Mouse (Mus musculus): ENCODE measurements around the gene Itpkc. TPM values are rescaled to one million over a fixed set of nuclear protein-coding genes. Genes with fewer than 3 reads are reported as not detected.

Gene Itpkc
- total and polyA plus RNA-seq, 2 experiments from 2014 or later, result 4.7 to 15.3 TPM

DNA sequence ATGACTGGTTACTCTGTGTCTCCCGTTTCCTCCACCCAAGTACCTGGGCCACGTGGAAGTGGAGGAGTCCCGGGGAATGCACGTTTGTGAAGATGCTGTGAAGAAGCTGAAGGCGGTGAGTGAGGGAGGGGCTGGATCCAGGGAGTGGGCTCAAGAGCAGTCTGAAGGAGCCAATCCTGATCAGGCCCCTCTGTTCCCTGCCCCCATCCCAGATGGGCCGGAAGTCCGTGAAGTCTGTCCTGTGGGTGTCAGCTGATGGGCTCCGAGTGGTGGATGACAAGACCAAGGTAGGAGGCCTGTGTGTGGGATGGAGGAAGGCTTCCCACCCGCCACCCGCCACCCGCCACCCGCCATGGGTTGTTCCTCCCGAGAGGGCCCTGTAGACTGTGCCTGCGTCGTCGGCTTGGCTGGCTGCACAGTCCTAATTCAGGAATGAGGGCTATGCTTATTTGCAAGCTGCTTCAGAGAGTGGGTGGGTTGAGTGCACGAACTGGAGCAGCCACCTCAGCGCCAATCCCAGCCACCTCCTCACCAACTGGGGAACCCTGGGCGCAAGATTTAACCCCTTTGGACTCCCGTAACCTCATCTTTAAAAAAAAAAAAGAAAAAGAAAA lies 38.2 kb upstream of the Itpkc start:
- TF ChIP-seq CTCF (IDR thresholded peaks at IDR 0.05), result no peak
- Histone ChIP-seq H3K4me3 (ENCODE audit: low read depth, low read length) (no peak overlapping the region), H3K4me2 (ENCODE audit: low read depth, low read length, poor library complexity, severe bottlenecking) (no peak overlapping the region), H3K36me3 (ENCODE audit: insufficient read depth, low read length) (peaks cover 58% of the 10 kb centered on the region), H3K9me3 (ENCODE audit: low read length) (no peaks in the 10 kb centered on the region), H3K9ac (replicated peaks; ENCODE audit: low read length, poor library complexity, severe bottlenecking) (no peak overlapping the region), H3K27me3 (ENCODE audit: insufficient read depth, low read length) (no peaks in the 10 kb centered on the region), H3K4me1 (ENCODE audit: insufficient read depth, low read length) (no peaks in the 10 kb centered on the region), H3K27ac (ENCODE audit: low read depth, low read length) (no peak overlapping the region)
- DNase-seq (ENCODE audit: low spot score), result no peak
- 79% methylated on average over 20 of the region's 20 CpGs for WGBS
- no peak for ATAC-seq (ENCODE audit: low FRiP score)

DNA sequence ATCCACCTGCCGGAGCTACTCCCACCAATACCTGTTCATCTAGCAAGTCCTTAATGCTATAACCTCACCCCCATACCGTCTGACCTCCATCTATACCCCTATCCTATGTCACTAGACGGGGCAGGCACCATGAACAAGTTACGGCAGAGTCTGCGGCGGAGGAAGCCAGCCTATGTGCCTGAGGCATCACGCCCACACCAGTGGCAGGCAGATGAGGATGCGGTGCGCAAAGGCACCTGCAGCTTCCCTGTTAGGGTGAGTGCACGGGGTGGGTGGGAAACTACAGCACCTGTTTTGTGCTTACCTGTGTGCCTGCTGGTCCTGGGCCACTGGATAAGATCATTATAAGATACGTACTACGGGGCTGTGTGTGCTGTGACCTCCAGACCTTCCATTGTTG lies 36.3 kb upstream of the Itpkc start:
- peaks cover 42% of the 10 kb centered on the region for H3K36me3 ChIP-seq (ENCODE audit: insufficient read depth, low read length)
- no peaks in the 10 kb centered on the region for H3K27me3 ChIP-seq (ENCODE audit: insufficient read depth, low read length)
- no peak overlapping the region for H3K9ac ChIP-seq (replicated peaks; ENCODE audit: low read length, poor library complexity, severe bottlenecking)
- no peak overlapping the region for H3K27ac ChIP-seq (ENCODE audit: low read depth, low read length)
- H3K4me1 ChIP-seq (ENCODE audit: insufficient read depth, low read length), result peaks cover 8% of the 10 kb centered on the region; the same call in 1 of the 2 replicates
- H3K4me2 ChIP-seq (ENCODE audit: low read depth, low read length, poor library complexity, severe bottlenecking), result no peak overlapping the region
- no peak for DNase-seq (ENCODE audit: low spot score)
- no peak overlapping the region for H3K4me3 ChIP-seq (ENCODE audit: low read depth, low read length)
- H3K9me3 ChIP-seq (ENCODE audit: low read length), result no peaks in the 10 kb centered on the region
- WGBS, result 93% methylated on average over 12 of the region's 12 CpGs
- ATAC-seq (ENCODE audit: low FRiP score), result no peak
- no peak for TF ChIP-seq CTCF (IDR thresholded peaks at IDR 0.05)

DNA sequence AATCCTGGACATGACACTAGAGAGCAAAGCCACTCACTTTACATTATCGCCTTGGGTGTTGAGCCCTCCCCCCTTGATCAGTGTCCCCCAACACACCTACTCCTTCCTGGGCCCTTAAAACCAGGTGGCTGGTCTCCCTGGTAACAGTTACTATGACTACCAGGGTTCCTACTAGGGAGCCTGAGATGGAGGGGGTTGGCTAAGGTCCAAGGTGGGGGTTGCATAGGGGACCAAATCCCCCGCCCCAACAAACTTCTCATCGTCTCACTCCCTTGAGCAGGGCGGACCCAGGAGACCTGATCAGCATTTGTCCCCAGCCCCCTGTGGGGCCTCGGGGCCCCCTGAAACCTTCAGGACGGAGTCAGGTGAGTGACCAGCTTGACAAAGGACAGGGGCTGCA lies 33.4 kb upstream of the Itpkc start:
- H3K4me2 ChIP-seq (ENCODE audit: low read depth, low read length, poor library complexity, severe bottlenecking), result no peak overlapping the region
- H3K4me1 ChIP-seq (ENCODE audit: insufficient read depth, low read length), result peaks cover 8% of the 10 kb centered on the region; the same call in 1 of the 2 replicates
- no peak overlapping the region for H3K4me3 ChIP-seq (ENCODE audit: low read depth, low read length)
- H3K27ac ChIP-seq (ENCODE audit: low read depth, low read length), result no peak overlapping the region
- no peak overlapping the region for H3K9ac ChIP-seq (replicated peaks; ENCODE audit: low read length, poor library complexity, severe bottlenecking)
- no peaks in the 10 kb centered on the region for H3K9me3 ChIP-seq (ENCODE audit: low read length)
- DNase-seq (ENCODE audit: low spot score) (no peak), ATAC-seq (ENCODE audit: low FRiP score) (no peak)
- WGBS, result 75% methylated on average over 6 of the region's 6 CpGs
- no peaks in the 10 kb centered on the region for H3K27me3 ChIP-seq (ENCODE audit: insufficient read depth, low read length)
- H3K36me3 ChIP-seq (ENCODE audit: insufficient read depth, low read length), result peaks cover 22% of the 10 kb centered on the region
- no peak for TF ChIP-seq CTCF (IDR thresholded peaks at IDR 0.05)

DNA sequence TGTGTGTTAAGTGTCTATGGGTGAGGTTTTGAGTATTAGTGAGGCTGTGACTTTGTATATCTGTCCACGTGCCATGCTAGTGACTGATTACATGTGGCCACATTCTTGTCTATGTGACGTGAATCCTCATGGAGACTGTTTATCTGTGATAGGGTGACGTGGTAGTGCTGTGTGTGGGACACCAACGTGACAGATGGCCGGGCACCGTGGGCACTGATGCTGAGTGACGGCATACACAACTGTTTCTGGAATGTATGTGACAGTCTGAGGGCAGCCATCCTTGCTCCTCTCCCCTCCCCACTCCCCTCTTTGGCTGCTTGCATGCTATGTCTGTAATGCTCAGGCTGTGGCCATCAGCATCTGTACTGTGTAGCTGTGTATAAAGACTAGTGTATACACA lies 32.4 kb upstream of the Itpkc start:
- 48% methylated on average over 7 of the region's 7 CpGs for WGBS
- ATAC-seq (ENCODE audit: low FRiP score) (no peak), DNase-seq (ENCODE audit: low spot score) (peak; percentile 46)
- H3K36me3 ChIP-seq (ENCODE audit: insufficient read depth, low read length), result peaks cover 17% of the 10 kb centered on the region
- peak overlapping the region; percentile 98; the same call in 1 of the 2 replicates for H3K9ac ChIP-seq (replicated peaks; ENCODE audit: low read length, poor library complexity, severe bottlenecking)
- no peaks in the 10 kb centered on the region for H3K27me3 ChIP-seq (ENCODE audit: insufficient read depth, low read length)
- no peak for TF ChIP-seq CTCF (IDR thresholded peaks at IDR 0.05)
- H3K4me1 ChIP-seq (ENCODE audit: insufficient read depth, low read length), result peaks cover 8% of the 10 kb centered on the region; the same call in 1 of the 2 replicates
- no peak overlapping the region for H3K27ac ChIP-seq (ENCODE audit: low read depth, low read length)
- H3K4me3 ChIP-seq (ENCODE audit: low read depth, low read length), result peak overlapping the region; percentile 89
- H3K4me2 ChIP-seq (ENCODE audit: low read depth, low read length, poor library complexity, severe bottlenecking), result peak overlapping the region; percentile 82
- no peaks in the 10 kb centered on the region for H3K9me3 ChIP-seq (ENCODE audit: low read length)

DNA sequence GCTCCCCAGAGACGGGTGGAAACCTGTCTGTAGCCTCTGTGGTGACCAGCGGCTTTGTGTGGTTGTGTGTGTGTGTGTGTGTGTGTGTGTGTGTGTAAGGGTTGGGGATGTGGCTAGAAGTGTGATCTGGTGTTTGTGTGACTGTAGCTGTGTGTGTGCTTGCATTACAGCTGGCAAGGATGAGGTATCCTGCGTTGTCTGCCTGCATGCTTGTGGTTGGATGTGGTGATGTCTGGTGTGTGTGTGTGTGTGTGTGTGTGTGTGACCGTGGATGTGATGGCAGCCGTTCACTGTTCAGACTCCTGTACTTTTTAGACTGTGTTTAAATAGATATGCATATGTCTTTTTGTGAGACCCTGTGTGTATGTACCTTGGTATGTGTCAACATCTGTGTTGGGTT lies 31.3 kb upstream of the Itpkc start:
- H3K9me3 ChIP-seq (ENCODE audit: low read length), result no peaks in the 10 kb centered on the region
- DNase-seq (ENCODE audit: low spot score) (peak; percentile 52), ATAC-seq (ENCODE audit: low FRiP score) (peak; percentile 10; the same call in 1 of the 2 replicates)
- H3K9ac ChIP-seq (replicated peaks; ENCODE audit: low read length, poor library complexity, severe bottlenecking), result peak overlapping the region; percentile 98
- peak overlapping the region; percentile 82 for H3K4me2 ChIP-seq (ENCODE audit: low read depth, low read length, poor library complexity, severe bottlenecking)
- 5% methylated on average over 5 of the region's 5 CpGs for WGBS
- H3K36me3 ChIP-seq (ENCODE audit: insufficient read depth, low read length), result peaks cover 17% of the 10 kb centered on the region
- peaks cover 8% of the 10 kb centered on the region; the same call in 1 of the 2 replicates for H3K4me1 ChIP-seq (ENCODE audit: insufficient read depth, low read length)
- H3K27me3 ChIP-seq (ENCODE audit: insufficient read depth, low read length), result no peaks in the 10 kb centered on the region
- peak overlapping the region; percentile 86 for H3K27ac ChIP-seq (ENCODE audit: low read depth, low read length)
- H3K4me3 ChIP-seq (ENCODE audit: low read depth, low read length), result peak overlapping the region; percentile 89
- no peak for TF ChIP-seq CTCF (IDR thresholded peaks at IDR 0.05)

DNA sequence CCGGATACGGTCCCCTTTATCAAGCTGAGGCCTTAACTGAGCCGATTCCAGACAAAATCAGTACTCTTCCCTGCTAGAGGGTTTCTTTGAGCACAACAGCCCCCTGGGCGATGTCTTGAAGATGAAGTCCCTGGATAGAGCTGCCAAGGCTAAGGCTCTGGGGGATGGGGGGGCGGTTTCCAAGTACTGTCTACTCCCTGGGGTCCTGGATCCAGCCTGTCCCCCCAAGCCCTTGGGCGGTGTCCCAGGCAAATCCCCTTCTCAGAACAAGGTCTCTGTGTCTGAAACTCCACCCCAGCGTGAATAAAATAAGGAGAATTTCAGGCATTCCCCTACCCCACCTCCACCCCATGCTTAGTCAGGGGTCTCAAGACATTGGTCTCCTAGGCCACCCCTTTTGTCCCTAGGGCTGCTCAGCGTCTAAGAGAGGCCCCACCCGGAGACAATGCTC lies 30.8 kb upstream of the Itpkc start:
- Histone ChIP-seq H3K9ac (replicated peaks; ENCODE audit: low read length, poor library complexity, severe bottlenecking) (peak overlapping the region; percentile 98), H3K4me3 (ENCODE audit: low read depth, low read length) (peak overlapping the region; percentile 89), H3K27me3 (ENCODE audit: insufficient read depth, low read length) (no peaks in the 10 kb centered on the region), H3K36me3 (ENCODE audit: insufficient read depth, low read length) (peaks cover 22% of the 10 kb centered on the region), H3K27ac (ENCODE audit: low read depth, low read length) (peak overlapping the region; percentile 86), H3K4me2 (ENCODE audit: low read depth, low read length, poor library complexity, severe bottlenecking) (peak overlapping the region; percentile 82), H3K4me1 (ENCODE audit: insufficient read depth, low read length) (peaks cover 8% of the 10 kb centered on the region; the same call in 1 of the 2 replicates), H3K9me3 (ENCODE audit: low read length) (no peaks in the 10 kb centered on the region)
- peak; percentile 52 for DNase-seq (ENCODE audit: low spot score)
- WGBS, result 2% methylated on average over 9 of the region's 9 CpGs
- no peak for TF ChIP-seq CTCF (IDR thresholded peaks at IDR 0.05)
- 0 out of 2 replicates have a peak, but pooled peaks have one; percentile 2 for ATAC-seq (ENCODE audit: low FRiP score)
